Comparison of ENCODE assay signal across 8 mouse cellular contexts in the genomic region with DNA sequence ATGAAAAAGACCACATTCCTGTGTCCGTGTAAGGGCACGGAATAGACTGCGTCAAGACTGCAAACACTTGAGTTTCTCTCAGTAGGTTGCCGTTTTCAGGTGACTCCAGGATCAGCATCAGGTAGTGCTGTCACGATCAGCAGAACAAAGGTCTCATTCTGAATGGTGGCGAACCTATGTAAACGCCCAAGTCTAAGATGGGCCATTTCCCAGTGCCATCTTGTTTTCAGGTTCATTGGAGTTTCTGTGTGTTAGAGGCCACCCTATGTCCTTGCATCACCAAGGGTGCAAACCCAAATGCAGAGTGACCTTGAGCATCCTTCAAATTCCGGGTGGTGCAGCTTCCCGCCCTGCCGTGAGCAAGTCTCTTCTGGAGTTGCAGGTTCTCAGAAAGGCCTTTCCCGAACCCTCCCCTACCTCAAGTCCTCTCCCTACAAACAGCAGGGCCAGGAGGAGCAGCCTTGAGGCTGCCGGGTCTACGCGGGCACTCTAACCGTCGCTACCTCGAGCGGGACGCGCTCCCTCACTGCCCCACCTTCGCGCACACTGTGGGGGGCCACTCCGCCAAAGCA. TPM values are rescaled to one million over a fixed set of nuclear protein-coding genes. Genes with fewer than 3 reads are reported as not detected.
DNase-seq lines count a peak whose midpoint lies in the region; ATAC-seq and TF ChIP-seq lines count a peak whose summit lies in the region.

A gene (plus strand): TSS at position 559 of the 572 bp plus-strand sequence.

- H3K4me2 ChIP-seq in hindbrain, embryonic 14.5 days (replicated peaks): peak within 1 kb of the TSS; percentile 70
- H3K4me2 ChIP-seq in liver, embryonic 16.5 days (ENCODE audit: low read depth, low read length): peak within 1 kb of the TSS; percentile 90

- ATAC-seq in hindbrain, embryonic 14.5 days (ENCODE audit: low FRiP score): no peak; the same call in 1 of the 2 replicates
- ATAC-seq in liver, embryonic 16.5 days (ENCODE audit: low read depth): no peak

- H3K36me3 ChIP-seq in heart, embryonic 10.5 days: no peaks in the 10 kb centered on the region
- H3K36me3 ChIP-seq in ES-Bruce4 (ENCODE audit: control insufficient read depth, insufficient read depth, low read length, poor library complexity, severe bottlenecking): no peaks in the 10 kb centered on the region
- H3K36me3 ChIP-seq in hindbrain, embryonic 14.5 days (replicated peaks; ENCODE audit: control insufficient read depth, insufficient read depth): no peaks in the 10 kb centered on the region
- H3K36me3 ChIP-seq in liver, embryonic 16.5 days (ENCODE audit: control insufficient read depth, insufficient read depth): no peaks in the 10 kb centered on the region

- no peak for TF ChIP-seq EP300 in ES-Bruce4 (IDR thresholded peaks at IDR 0.05; ENCODE audit: insufficient read depth, low read depth, low read length)

- no peak for DNase-seq in heart, embryonic 10.5 days (ENCODE audit: low spot score)
- DNase-seq in heart, adult 11 months: no peak
- no peak for DNase-seq in hindbrain, embryonic 14.5 days (ENCODE audit: low spot score)
- DNase-seq in right cerebral cortex, adult 2 months (ENCODE audit: low spot score in 2 of 2): no peak
- DNase-seq in thymus, postnatal 10 days (ENCODE audit: low spot score in 2 of 2): no peak

- 21% methylated on average over 23 of the region's 23 CpGs for WGBS in heart, embryonic 10.5 days
- WGBS in hindbrain, embryonic 14.5 days: 23% methylated on average over 23 of the region's 23 CpGs
- 24% methylated on average over 23 of the region's 23 CpGs for WGBS in liver, embryonic 16.5 days (ENCODE audit: insufficient replicate concordance)

- H3K9me3 ChIP-seq in heart, embryonic 10.5 days: no peaks in the 10 kb centered on the region
- no peaks in the 10 kb centered on the region for H3K9me3 ChIP-seq in ES-Bruce4 (replicated peaks; ENCODE audit: control insufficient read depth, insufficient read depth, low read length, poor library complexity, severe bottlenecking)
- H3K9me3 ChIP-seq in hindbrain, embryonic 14.5 days (ENCODE audit: control insufficient read depth, low read length): no peaks in the 10 kb centered on the region
- no peaks in the 10 kb centered on the region for H3K9me3 ChIP-seq in liver, embryonic 16.5 days (replicated peaks; ENCODE audit: control insufficient read depth, low read length)

- peak within 1 kb of the TSS; percentile 88 for H3K4me3 ChIP-seq in heart, embryonic 10.5 days
- peak within 1 kb of the TSS; percentile 83 for H3K4me3 ChIP-seq in ES-Bruce4 (ENCODE audit: low read depth, low read length)
- H3K4me3 ChIP-seq in embryonic fibroblast, embryonic 13.5 days (ENCODE audit: insufficient read depth, low read length): peak within 1 kb of the TSS; percentile 92
- peak within 1 kb of the TSS; percentile 73 for H3K4me3 ChIP-seq in hindbrain, embryonic 14.5 days (replicated peaks; ENCODE audit: low read length)
- H3K4me3 ChIP-seq in liver, embryonic 16.5 days (ENCODE audit: low read depth, low read length): peak within 1 kb of the TSS; percentile 71

- H3K4me1 ChIP-seq in heart, embryonic 10.5 days: peaks cover 7% of the 10 kb centered on the region
- no peaks in the 10 kb centered on the region for H3K4me1 ChIP-seq in ES-Bruce4 (ENCODE audit: control insufficient read depth, insufficient read depth, low read length)
- no peaks in the 10 kb centered on the region; the same call in 1 of the 2 replicates for H3K4me1 ChIP-seq in embryonic fibroblast, embryonic 13.5 days (ENCODE audit: control insufficient read depth, insufficient read depth, low read length)
- H3K4me1 ChIP-seq in hindbrain, embryonic 14.5 days (replicated peaks; ENCODE audit: control insufficient read depth, insufficient read depth, low read length): peaks cover 31% of the 10 kb centered on the region
- peaks cover 14% of the 10 kb centered on the region for H3K4me1 ChIP-seq in liver, embryonic 16.5 days (ENCODE audit: control insufficient read depth, low read depth, low read length)

- TF ChIP-seq CTCF in ES-Bruce4 (IDR thresholded peaks at IDR 0.05; ENCODE audit: low read depth, low read length): no peak
- no peak for TF ChIP-seq CTCF in embryonic fibroblast, embryonic 13.5 days (IDR thresholded peaks at IDR 0.05; ENCODE audit: borderline replicate concordance, insufficient read depth, low read length)

- peak within 1 kb of the TSS; percentile 96 for H3K27ac ChIP-seq in heart, embryonic 10.5 days
- H3K27ac ChIP-seq in ES-Bruce4 (ENCODE audit: insufficient read depth, low read length): peak within 1 kb of the TSS; percentile 46
- H3K27ac ChIP-seq in embryonic fibroblast, embryonic 13.5 days (ENCODE audit: insufficient read depth, low read length): peak within 1 kb of the TSS; percentile 93
- H3K27ac ChIP-seq in hindbrain, embryonic 14.5 days: peak within 1 kb of the TSS; percentile 98
- H3K27ac ChIP-seq in liver, embryonic 16.5 days (ENCODE audit: low read length): peak within 1 kb of the TSS; percentile 29; the same call in 1 of the 2 replicates

- no peaks in the 10 kb centered on the region for H3K27me3 ChIP-seq in heart, embryonic 10.5 days (ENCODE audit: insufficient read depth, poor library complexity, severe bottlenecking)
- no peaks in the 10 kb centered on the region for H3K27me3 ChIP-seq in ES-Bruce4 (ENCODE audit: control insufficient read depth, insufficient read depth, low read length, poor library complexity, severe bottlenecking)
- no peaks in the 10 kb centered on the region for H3K27me3 ChIP-seq in hindbrain, embryonic 14.5 days (ENCODE audit: control insufficient read depth, insufficient read depth, low read length)
- H3K27me3 ChIP-seq in liver, embryonic 16.5 days (ENCODE audit: control insufficient read depth, insufficient read depth, low read depth, low read length): peaks cover 32% of the 10 kb centered on the region

- TF ChIP-seq POLR2A in ES-Bruce4 (IDR thresholded peaks at IDR 0.05; ENCODE audit: insufficient read depth, low read length): no peak
- TF ChIP-seq POLR2A in embryonic fibroblast, embryonic 13.5 days (IDR thresholded peaks at IDR 0.05; ENCODE audit: low read depth, low read length): no peak

- peak within 1 kb of the TSS; percentile 45 for H3K9ac ChIP-seq in ES-Bruce4 (ENCODE audit: low read depth, poor library complexity, severe bottlenecking)
- H3K9ac ChIP-seq in hindbrain, embryonic 14.5 days: peak within 1 kb of the TSS; percentile 94
- peak within 1 kb of the TSS; percentile 67 for H3K9ac ChIP-seq in liver, embryonic 16.5 days (ENCODE audit: low read depth, low read length)

RNA-seq across cellular contexts. Expression of the gene that starts here (rescaled TPM):
- polyA plus RNA-seq in heart, embryonic 10.5 days (2016; fragmentation: Nextera tagmentation; extraction: Ambion mirVana): 13.6 and 15.4 TPM in 2 replicates
- 91.8 and 98.0 TPM in 2 replicates for polyA plus RNA-seq in ES-Bruce4 (2011; ENCODE audit: insufficient read depth, insufficient read length, low read depth, missing spikeins)
- polyA plus RNA-seq in embryonic fibroblast, embryonic 13.5 days (2011; ENCODE audit: insufficient read length, low read depth, missing spikeins): 103 and 123 TPM in 2 replicates
- polyA plus RNA-seq in hindbrain, embryonic 14.5 days (2014; fragmentation: Nextera tagmentation; extraction: Ambion mirVana): 58.1 and 61.5 TPM in 2 replicates
- 1.4 and 1.6 TPM in 2 replicates for polyA plus RNA-seq in liver, embryonic 16.5 days (2015; fragmentation: Nextera tagmentation; extraction: Ambion mirVana)

Comparison
In these comparisons a context has a peak if more than half of its experiments do, and no peak if none do; other contexts are left out.
1. H3K27ac ChIP-seq: peak in every context shown above with its lines; median percentile 98 in hindbrain, embryonic 14.5 days; 96 in heart, embryonic 10.5 days; 93 in embryonic fibroblast, embryonic 13.5 days; 46 in ES-Bruce4; 29 in liver, embryonic 16.5 days.